Mouse (Mus musculus): ENCODE measurements around the gene Steap1.

DNA sequence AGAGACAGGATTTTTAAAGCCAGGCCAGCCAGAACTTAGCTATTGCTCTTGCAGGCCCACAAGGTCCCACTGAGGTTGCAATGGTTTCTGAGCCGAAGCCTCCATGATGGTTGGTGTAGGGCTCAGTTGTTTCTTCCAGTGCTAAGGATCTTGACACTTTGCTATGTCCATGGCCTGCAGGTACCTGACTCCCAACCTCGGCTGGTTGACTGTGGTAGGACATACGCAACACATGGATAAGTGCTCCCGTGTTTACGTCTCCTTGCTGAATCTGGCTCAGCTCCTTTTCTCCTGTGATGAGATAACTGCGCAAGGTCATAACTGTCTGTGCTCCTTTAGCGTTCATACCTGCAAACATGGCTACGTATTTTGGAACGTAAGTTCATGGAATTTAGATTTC lies 14.7 kb downstream of the Steap1 start:
- no peak for TF ChIP-seq CTCF (IDR thresholded peaks at IDR 0.05; ENCODE audit: low read depth, low read length)
- TF ChIP-seq POLR2A (IDR thresholded peaks at IDR 0.05; ENCODE audit: insufficient read depth, low read length) = no peak
- TF ChIP-seq EP300 (IDR thresholded peaks at IDR 0.05; ENCODE audit: insufficient read depth, low read depth, low read length) = no peak
